Mouse (Mus musculus) kidney, postnatal 25 days (tissue): Measurements from ENCODE around the gene Dnajc5.

Source experiments
- DNase-seq, 2 experiments: peaks; one replicate each; pipeline ENCODE4 v3.0.0; 2021; ENCODE audit warnings: mixed read lengths in 2 of 2

Gene Dnajc5

DNA sequence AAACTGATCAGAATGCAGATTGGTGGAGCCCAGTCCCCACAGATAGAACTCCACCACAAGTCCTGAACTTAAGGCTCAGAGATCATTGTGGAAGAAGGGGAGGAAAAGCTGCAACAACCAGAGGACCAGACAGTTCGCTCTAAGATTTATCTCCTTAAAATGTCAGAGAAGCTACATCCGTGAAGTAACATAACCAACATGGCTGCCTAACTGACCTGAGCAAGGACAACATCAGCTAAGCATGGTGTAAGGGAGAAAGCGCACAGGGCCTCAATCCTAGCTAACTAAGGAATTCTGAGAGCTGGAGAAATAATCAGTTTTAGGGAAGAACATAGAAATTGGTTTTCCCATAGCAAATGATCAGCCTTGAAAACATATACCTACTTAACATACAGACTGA is 1.1 kb upstream of the Dnajc5 start:
- no peak for DNase-seq

DNA sequence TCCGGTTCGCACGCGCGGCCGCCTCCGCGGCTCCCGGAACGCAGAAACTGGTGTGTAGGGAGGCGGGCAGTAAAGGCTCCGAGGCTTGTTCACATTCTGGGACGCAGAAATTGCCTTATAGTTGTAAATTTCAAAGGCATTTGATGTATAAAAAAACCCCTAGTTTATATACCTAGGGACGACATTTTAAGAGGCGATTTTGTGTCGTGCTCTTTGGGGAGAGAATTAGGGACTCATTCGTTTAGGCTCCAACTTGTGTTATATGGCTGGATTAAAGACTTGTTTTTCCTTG is 597 bp downstream of the Dnajc5 start:
- DNase-seq = no peak

DNA sequence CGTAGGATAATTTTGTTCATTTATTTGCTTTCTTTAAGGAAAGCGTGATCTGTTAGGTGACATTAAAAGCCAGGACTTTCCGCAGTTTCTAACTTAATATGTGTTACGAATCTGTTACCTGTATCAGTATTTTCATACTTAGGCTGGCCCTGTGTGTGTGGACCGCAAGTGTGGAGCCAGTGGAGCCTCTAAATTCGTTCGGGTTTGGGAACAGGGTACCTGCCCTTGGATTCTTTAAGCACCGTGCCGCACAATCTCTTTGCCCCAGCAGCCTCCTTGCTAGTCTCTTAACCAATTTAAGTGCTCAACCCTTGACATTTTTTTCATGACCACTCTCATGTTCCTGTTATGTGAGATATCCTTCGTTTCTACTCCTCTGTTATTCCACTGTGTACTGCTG is 1.2 kb downstream of the Dnajc5 start:
- no peak for DNase-seq

DNA sequence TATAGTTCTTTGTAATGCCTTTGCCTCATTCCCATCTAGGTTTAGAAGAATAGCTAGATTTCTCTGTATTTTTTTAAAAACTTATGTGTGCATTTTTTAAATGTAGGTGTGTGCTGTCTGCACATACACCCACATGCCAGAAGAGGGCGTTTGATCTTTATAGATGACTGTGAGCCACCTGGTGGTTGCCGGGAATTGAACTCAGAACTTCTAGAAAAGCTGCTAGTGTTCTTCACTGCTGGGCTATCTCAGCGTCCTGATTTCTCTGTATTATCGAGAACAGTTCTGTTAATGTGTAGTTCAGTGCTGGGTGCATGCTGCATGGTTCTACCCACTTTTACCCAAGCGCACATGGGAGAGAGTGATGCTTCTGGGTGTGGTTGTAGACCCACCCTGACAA is 2.5 kb downstream of the Dnajc5 start:
- DNase-seq = peak; percentile 49 to 55

DNA sequence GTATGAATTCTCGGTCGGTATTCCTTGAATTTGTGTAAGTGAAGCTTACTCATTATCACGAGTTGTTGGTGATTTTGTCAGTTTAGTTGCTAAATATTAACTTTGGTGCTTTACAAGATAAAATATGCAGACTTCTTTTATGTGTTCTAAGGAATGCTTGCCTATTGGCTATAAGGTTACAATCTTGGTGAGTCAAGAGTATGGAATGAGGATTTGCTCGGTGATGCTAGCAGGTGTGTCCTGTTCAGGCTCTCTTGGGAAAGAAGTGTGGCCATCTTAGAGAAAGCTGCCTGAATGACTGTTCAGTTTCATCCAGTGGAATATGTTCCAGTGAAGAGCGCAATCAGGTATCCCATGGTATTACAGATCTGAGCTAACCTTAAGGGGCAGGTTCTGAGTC is 5.2 kb downstream of the Dnajc5 start:
- no peak for DNase-seq

DNA sequence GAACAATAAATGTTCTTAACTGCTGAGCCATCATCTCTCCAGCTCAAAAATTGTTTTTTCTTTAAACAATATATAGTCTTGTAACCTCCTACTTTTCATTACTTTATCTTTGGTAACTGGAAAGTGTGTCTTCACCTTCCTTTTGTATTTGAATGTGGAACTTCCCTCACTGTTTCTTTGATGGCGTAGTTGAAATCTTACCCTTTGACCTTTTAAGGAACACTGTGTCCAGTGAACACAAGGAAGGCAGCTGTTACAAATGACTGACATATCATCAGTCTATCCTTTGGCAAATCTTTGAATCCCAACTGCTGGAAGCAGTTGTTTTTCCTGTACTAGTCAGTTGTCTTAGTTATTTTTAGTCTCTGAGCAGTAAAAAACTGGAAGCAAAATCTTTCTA is 8.8 kb downstream of the Dnajc5 start:
- DNase-seq = no peak

DNA sequence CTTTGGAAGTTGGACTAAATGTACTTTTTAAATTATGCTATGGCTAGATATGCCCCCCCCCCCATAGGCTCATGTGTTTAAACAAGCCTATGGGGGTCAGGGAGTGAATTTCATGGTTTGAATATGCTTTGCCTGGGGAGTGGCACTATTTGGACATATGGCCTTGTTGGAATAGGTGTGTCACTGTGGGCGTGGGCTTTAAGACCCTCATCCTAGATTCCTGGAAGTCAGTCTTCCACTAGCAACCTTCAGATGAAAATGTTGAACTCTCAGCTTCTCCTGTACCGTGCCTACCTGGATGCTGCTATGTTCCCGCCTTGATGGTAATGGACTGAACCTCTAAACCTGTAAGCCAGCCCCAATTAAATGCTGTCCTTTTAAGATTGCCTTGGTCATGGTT is 12.3 kb downstream of the Dnajc5 start:
- no peak for DNase-seq

DNA sequence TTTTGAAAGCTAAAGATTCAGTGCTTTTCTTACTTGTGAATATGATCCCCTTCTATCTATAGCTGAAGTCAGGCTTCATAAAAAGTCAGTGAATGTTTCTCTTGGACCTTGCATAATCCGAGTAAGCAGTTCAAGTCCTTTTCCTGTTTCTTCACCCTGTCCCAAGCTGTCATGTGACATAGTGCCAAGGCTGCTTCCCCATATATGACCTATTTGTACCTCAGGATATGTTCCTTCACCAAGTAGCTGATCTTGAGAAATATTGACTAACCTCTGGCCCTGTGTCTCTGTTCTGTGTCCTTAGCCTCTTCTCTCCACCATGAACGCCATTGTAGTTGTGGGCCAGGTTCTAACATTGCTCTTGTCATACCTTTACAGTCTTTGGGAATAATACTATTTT is 16.1 kb downstream of the Dnajc5 start:
- DNase-seq = no peak

DNA sequence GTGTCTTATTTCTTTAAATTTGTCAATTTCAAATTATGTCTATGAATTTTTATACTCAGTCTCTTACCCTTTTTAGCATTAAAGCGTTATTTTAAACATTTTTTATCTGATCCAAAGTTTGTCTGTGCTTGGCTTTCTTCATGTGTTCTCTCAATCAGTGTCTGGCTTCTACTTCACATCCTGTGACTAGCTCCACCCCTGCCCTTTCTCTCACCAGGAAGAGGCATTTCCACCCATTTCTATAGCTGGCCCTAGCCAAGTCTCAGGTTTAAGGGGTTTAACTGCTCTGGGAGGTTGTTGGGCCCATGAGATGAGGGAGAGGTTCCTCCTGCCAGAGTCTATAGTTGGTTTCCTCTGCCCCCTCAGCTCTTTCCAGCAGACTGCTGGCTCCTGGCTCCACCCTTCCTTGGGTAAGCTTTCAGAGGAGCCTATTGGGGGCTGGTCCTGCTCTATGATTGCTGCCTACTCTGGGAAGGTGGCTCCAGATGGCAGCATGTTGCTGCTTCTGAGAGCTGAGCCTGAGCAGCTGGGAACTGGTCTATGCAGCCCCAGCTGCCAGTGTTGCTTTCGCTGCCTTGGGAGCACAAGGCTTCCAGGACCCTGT is 17.3 kb downstream of the Dnajc5 start:
- DNase-seq = peak; percentile 8 to 52

DNA sequence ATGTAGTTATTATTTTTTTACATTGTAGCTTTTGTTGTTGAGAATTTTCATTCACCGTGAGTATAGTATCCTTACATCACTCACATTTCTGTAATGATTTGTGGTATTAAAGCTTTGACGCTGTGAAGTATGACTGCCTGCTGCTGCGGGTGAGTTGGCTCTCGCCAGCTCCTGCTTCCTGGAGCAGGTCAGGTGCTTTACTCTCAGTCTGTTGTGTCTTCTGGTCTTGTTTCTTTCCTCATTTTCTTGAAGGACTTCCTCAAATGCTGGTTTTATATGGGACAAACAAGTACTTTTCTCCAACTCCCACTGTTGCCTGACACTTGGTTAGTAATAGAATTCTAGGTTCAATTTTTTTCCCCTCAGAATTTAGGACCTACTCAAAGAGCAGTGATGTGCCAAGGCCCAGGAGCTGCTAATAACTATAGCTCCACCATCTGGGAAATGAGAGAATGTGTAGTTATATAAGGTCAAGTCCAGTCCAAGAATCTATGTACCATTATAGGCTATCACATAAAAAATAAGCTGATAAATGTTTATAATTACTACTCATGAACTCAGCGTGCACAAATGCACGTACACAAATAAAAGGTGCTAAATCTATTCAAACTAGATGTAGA is 21.6 kb downstream of the Dnajc5 start:
- DNase-seq = no peak

DNA sequence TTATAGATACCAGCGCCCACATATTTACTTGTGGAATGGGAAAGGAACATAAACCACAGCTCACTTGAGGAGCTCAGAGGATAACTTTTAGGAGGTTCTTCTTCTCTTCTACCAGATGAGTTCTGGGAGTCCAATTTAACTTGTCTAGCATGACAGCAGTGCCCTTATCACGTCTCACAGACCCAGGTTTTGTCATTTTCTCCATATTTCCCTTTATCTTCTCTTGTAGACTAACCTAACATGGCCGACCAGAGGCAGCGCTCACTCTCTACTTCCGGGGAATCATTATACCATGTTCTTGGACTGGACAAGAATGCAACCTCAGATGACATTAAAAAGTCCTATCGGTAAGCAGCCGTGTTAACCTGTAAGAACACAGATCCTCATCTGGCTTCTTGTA is 25.9 kb downstream of the Dnajc5 start:
- DNase-seq = no peak

DNA sequence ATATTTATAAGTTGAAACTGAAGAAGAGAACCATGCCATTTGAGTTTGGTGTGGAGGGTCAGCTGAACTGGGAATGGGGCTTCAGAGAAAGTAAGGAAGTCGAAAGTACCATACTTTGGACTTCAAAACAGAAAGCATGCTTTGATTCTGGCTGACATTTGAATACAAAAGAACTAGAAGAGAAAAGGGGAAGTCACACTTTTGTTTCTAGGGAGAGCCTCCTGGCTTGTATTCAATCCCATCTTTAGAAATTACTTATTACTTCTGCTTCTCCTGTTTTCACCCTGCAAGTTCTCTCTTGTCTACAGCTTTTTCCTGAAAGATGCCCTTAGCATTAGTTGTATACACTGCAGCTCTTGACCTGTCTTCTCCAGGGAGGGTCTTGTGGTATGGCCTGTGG is 27.9 kb downstream of the Dnajc5 start:
- DNase-seq = no peak

DNA sequence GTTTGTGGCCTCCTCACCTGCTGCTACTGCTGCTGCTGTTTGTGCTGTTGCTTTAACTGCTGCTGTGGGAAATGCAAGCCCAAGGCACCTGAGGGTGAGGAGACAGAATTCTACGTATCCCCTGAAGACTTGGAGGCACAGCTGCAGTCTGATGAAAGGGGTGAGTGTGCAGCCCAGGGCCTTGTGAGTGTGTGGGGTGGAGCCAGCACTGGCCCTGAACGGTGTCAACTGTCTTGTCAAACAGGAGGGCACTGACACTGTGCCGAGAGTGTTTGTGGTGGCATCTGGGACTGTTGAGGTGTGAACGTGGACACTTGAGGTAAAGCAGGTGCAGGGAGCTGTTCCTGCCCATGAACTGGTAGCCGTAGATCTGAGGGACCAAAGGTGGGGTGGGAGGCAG is 28.4 kb downstream of the Dnajc5 start:
- DNase-seq = no peak

DNA sequence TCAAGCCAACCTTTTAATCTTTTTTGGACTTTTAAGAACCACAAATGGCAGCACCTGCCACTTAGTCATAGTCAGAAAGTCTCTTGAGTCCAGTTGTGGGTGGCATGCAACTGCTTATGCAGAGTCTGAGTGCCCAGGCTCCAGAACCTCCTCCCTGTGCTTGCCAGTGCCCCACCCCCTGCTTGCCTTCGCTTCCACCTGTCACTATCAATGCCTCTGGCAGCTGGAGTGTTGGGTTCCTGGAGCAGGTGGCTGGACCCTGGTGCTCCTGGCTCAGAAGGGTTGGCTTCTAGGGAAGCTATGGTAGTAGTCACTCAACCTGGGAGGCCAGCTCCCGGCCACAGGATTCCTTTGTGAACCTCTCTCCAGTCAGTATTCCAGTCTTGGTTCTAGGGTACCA is 29.9 kb downstream of the Dnajc5 start:
- no peak for DNase-seq

DNA sequence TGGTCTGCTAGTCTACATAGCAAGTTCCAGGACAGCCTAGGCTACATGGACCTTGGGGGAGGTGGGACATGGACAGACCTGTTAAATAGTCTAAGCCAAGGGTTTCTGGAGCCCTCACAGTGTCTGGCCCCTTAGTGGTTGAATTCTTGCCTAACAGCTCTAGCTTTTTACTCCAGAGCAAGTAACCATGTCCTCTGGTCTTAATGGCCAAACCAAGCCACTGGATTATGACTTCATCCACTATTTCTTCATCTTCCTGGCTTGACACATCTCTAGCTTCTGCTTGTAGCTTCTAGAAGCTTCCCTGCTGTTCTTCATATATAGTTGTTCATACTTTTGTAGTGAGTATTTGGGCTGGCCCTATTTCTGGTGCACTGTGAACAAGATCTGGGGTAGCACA is 33.5 kb downstream of the Dnajc5 start:
- no peak for DNase-seq

DNA sequence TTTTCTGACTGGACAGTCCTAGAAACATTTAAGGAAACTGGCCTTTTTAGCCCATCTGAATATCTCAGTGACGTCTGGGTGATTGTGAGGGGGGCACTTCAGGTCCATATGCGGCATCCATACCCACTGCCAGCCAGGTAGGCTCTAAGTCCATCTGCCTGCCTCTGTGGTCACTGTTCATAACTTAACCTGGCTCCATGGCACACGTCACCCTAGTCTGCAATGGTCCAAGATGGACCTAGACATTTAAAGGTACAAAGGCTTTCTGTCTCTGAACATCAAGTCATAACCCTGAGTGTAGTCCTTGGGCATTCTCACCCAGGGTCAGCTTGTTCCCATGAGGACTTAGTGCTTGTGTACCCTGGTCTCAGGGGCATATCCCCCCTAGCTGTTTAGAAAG is 47.1 kb downstream of the Dnajc5 start:
- DNase-seq = no peak

DNA sequence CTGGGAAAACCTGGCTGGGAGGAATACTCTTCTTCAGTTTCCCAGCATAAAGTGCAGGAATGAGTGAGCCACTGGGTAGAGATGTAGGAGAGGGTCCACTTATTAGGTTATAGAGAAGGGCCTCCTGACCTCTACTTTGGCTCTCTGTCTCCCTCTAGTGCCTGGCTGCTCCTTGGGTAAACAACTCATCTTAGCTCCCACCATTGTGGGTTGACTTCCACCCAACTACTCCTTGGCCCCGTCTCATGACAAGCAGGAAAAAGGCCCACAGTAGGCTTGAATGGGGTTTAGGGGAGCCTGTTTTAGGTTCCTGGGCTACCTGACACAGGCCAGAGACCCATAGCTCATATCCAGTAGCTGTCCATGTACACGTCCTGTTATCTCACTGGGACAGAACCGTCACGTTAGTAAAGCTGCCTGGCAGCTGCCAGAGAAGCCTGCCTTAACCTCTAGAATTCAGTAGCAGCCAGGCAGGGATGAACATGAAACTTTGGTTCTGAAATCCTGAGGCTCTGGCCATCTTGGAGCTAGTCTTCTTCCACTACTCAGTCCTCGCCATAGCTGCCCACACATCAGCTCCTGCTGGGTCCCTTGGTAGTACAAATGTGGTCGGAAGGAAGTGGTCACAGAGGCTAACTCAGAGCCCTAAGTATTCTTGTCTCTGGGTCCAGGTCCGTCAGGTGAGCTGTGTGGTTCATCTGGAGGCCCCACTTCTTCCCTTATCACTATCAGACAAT is 48.2 kb downstream of the Dnajc5 start:
- peak; percentile 65 to 83 for DNase-seq

DNA sequence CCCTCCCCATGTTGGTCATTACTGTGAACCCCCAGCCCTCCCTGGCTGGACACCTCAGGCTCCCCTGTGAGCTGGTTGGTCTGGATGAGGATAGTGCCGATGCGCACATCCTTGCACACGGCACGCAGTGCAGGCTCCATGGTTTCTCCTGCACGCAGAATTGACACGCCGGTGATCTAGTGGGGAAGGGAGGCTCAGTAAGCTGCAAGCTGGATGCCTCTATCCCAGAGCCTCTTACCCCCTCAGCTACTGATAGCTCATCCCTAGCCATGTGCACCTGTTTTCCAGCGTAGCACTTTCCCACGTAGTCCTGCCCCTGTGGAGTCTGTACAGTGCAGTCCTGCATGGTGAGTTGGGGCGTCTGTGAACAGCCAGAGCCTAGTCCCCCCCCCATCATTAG is 49.6 kb downstream of the Dnajc5 start:
- DNase-seq = peak in 1 of 2 experiments; percentile 31

DNA sequence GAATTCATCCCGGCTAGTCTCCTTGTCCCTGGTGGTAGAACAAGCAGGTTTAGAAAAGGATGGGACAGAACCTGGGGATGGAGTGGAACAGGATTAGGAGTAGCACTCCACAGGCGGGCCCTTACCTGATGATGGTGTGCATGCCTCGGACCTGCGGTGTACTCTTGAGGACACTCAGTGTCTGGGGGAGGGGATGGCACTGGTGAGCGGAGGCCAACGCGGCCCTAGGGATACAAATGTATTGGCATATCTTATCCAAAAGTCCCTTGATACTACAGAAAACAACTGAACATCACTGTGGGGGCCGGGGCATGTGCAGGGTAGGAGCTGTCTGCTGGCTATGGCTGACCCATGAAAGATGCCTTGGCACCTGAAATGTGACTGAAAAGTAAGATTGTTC is 50.1 kb downstream of the Dnajc5 start:
- peak in 1 of 2 experiments; percentile 20 for DNase-seq

DNA sequence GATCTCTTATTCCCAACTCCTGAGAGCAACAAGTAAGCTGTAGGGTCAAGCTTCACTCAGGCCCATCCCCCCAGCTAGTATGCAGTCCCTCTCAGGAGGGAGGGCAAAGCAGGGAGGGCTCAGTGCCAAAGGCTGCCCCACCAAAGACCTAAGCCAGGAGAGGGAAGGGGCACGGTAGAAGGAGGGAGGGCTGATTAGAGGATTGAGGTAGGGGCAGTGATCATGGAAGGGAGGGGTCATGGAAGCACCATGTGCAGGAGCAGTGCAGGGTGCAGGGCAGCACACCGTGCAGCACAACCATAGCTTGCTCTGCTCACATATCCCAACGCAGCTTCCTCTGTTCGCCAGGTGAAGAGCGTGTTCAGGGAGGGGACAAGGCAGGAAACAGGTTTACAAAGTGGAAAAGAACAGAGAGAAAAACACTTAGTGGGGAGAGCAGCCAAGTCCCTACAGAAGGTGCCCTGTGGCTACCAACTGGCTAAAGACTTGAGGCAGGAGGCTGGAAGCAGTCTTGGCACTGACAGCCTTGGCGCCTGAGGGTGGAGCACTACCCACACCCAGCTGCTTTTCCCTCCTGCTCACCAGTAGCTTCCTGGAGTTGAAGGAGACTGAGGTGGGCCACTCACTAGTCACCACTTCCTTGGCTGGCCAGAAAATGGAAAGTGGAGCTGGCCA is 50.8 kb downstream of the Dnajc5 start:
- DNase-seq = peak in 1 of 2 experiments; percentile 24

DNA sequence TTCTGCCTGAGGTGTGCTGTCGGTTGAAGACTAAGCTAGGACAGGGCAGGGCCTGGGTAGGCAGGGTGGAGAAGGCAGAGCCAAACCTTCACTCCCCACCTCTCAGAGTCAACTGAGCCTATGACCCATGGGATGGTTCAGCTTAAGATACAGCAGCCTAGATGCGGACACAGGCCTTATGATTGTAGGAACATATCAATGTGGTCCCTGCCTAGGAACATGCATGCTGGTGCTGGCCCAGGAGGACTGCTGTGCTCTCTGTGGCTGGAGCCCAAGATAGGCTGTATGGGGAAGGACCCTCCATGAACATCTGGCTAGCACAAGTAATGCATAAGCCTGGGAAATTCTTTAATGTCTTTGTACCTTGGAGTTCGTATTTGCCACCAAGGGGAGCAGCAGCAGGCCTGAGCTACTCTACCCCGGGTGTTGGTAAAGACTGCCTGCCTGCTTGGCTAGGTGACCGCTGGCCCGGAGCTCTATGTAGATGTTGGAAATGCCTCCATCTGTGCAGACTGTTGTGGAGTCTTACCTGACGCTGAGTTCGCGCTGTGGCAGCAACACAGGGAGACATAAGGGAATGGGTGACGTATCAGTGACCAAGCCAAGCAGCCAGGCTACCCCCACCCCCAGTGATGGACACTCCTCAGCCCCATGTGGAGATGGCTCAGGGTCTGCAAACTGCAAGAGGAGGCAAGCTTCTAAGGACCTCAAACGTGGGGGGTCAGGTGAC is 51.8 kb downstream of the Dnajc5 start:
- peak in 1 of 2 experiments; percentile 28 for DNase-seq

DNA sequence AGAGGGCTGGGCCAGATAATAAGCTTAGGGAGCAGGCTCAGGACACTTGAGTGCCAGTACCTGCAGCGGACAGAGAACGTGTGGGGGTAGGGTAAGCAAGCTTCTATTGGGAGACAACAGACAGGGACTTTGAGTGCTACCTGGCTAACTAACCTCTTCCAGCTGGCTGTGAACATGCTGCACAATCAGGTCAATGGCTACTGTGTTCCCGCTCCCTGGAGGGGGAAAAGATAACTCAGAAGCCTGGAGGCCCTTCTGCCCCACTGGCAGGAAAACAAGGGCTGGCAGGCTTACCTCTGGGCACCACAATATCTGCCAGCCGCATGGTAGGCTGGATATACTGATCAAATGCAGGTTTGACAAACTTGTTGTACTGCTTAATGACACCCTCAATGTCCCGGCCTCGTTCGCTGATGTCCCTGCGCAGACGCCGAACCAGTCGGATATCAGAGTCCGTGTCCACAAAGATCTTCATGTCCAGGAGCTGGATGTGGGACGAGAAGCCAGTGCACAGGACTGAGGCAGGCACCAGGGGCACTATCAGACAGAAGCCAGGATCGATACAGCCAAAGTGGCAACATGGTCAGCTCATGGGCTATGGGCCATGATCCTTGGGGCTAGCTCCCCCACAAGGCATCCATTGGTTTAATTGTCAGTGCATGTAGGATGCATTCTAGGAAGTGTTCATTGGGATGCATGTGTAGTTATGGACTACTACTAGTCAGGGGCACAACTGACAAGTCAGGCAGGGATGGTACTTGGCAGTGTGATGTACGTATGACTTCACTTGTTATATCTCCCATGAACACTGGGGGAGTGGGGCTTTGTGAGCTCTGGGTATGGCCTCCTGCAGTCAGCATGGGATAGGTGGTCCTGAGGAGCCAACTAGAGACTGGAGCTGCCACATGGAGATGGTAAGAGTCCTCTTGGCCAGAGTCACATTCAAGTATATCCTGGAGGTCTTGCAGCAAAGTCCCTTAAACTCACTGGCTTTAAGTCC is 52.9 kb downstream of the Dnajc5 start:
- peak in 1 of 2 experiments; percentile 31 for DNase-seq
